Mouse (Mus musculus): Measurements from ENCODE around the gene Psmb9.
"Not testable (repeated sequence)": the region's sequence is repeated elsewhere in the genome, so short reads cannot be mapped to it uniquely, and the experiment has no call there.

Psmb9 gene

DNA sequence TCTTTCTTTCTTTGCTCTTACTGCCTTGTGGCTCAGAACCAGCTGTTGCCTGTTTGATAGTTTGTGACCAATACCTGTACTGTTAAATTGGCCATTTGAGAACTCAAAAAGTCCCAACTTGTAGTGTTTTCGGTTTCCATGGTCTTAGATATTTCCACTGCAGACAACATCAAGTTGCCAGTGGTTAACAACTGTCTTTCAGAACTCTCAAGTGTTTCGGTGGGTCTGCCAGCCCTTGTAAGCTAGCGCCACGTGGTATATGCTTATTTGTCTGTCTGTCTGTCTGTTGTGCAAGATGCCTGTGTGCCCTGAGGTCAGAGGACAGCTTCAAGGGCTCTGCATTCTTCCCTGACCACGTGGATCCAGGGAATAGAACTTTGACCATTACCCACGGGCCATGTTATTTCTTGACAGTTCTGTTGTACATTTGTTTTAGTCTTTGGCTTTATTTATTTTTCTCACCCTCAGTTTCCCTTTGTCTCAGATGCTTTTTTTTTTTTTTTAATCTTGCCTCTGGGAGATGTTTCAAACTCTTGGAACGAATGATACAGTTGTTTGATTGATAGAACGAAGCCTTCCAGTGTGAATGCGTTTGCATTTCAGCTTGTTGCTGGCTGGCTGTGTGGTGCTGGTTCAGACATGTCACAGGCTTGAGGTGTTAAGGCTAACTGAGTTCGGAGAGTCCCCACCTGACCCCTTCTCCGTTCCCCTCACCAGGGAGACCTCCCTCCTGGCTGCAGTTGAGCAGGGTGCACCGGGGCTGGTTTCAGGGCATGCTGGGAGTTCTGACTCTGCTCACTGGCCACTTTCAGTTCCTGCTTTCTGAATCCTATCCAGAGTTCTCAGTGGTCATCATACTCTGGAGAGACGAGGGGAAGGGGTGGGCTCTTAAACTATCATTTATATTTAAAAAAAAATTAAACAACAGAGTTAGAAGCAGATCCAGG lies 7.4 kb downstream of the Psmb9 start:
- no peak for DNase-seq

DNA sequence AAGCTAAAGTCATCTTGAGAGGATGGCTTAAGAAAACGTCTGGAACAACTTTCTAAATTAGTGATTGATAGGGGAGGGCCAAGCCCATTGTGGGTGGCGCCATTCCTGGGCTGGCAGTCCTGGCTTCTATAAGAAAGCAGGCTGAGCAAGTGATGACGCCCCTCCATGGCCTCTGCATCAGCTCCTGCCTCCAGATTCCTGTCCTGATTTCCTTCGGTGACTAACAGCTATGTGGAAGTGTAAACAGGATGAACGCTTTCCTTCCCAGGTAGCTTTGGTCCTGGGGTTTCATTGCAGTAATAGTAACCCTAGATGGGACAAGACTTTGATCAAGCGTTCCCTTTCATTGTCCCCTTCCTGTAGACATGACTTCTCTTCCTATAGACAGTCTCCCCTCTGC lies 8.5 kb downstream of the Psmb9 start:
- no peak for DNase-seq

DNA sequence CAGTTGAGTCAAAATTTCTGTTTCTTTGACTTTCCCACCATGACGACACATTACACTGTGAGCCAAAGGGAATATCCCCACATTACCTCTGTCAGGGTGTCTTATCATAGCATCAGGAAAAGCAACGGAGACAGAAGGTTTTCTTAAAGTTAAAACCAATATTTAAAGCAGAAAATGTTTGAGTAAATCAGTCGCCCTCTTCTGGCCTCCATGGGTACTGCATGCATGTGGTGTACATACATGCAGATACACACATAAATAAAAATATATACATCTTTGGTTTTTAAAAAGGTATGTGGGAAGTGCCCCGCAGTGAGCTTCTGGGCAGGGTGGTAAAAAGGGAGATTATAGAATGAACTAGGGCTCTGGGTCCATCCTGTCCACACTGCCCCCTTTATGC lies 10.4 kb downstream of the Psmb9 start:
- no peak for DNase-seq

DNA sequence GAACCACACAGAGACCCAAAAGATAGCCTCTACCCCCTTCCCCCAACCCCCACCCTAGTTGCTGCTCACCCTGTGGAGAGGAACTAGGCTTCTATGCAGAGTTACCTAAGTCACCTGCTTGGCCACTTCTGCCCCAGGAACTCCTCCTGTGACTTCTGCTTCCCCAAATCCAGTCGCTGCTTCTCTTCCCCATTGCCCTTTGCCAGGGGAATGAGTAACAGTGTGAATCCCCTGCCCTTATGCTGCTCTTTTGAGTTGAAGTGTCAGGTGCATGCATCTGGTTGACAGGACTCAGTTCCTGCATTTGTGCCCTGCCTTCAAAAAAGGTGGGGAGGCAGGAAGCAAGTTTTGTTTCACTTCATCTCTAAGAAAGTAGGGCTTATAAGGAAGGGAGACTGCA lies 13.5 kb downstream of the Psmb9 start:
- no peak for DNase-seq

DNA sequence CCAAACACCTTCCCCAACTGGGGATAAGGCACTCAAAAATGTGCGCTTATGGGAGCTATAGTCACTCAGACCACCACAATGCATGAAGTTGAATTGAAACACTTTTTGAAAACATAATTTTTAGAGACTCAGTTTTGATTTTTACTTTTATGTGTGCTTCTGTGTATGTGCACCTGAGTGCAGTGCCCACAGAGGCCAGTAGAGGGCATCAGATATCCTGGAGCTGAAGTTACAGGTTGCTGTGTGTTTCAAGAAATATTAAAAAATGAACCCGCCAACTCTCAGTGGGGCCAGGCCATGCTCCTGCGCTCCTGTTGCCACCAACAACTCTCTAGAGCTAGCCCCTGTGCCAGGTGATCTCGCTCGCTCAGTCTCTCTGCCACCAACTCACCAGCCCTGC lies 15.0 kb downstream of the Psmb9 start:
- no peak for DNase-seq

DNA sequence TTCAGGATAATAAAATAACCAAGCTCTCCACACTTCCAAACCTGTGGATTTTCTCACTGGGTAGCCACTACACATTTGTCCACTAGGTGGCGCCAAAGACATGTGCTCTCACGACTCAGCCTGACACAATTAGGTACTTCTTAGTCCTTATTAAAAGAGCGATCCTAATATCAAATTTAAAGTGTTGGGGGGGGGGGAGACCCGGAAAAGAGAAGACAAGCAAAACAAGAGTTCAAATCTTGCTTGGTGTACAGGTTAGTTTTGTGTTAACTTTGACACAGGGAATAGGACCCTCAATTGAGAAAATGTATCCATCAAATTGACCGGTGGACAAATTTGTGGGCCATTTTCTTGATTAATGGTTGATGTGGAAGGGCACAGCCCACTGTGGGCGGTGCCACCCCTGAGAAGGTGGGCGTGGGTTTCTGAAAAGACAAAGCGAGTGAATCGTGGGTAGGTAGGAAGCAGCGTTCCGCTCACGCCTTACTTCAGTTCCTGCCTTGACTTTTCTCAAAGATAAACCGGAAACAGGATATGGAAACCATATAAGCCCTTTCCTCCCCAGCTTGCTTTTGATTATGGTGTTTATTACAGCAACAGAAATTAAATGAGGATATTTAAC lies 16.6 kb downstream of the Psmb9 start:
- DNase-seq, result peak; percentile 91

DNA sequence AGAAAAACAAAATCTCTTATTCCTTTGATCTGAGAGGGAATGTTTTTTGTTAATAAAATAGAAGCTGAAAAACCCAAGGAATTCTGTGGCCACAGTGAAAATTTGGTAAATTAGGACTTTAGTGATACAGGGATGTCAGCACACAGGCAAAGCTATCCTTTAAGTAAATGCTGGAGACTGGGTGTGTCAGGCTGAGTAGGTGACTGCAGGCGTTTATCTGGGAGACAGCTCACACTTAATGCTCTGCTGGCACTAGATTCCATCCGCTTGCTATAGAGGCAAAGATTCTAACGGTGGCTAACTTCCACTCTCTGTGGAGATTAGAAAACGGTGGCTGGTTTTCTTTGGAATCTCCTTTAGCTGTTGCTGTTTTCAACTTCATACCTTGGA lies 17.1 kb downstream of the Psmb9 start:
- no peak for DNase-seq

DNA sequence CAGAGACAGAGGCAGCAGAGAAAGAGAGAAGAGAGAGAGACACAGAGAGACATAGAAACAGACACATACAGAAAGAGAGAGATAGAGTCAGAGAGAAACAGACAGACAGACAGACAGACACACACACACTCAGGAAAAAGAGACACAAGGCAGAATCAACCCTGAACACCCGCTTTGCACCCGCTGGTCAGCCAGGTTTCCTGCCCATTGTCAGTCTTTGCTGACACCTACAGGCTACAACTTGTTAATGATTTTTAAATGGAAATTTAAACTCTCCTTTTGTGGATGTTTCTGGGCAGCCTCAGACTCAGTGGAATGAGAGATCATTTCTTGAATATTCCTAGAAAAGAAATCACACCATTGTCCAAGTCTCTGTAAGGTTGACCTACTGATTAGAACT lies 18.3 kb downstream of the Psmb9 start:
- peak; percentile 58 for DNase-seq

DNA sequence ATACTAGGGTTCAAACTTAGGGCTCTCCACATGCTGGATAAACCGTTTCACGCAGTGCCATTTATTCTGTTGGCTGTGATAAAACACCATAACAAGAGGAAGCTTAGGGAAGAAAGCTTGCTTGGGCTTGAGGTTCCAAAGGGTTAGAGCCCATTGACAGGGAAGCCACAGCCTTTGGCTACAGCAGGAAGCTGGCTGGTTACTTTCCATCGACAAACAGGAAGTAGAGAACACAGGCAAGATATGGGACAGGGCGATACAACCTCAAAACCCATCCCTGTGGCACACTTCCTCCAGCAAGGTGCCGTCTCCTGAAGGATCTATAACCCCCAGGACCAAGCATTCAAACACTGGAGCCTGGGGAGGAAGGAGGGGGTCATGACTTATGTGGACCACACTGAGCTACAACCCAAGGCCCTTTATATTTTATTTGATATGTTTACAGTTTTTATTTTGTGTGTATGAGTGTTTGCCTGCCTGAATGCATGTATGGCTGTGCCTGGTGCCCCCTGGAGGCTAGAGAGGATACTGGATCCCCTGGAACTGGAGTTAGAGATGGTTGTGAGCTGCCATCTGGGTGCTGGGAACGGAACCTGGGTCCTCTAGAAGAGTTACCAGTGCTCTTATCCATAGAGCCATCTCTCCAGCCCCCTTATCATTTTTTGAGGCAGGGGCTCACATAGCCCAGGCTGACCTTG lies 22.4 kb downstream of the Psmb9 start:
- no peak for DNase-seq

DNA sequence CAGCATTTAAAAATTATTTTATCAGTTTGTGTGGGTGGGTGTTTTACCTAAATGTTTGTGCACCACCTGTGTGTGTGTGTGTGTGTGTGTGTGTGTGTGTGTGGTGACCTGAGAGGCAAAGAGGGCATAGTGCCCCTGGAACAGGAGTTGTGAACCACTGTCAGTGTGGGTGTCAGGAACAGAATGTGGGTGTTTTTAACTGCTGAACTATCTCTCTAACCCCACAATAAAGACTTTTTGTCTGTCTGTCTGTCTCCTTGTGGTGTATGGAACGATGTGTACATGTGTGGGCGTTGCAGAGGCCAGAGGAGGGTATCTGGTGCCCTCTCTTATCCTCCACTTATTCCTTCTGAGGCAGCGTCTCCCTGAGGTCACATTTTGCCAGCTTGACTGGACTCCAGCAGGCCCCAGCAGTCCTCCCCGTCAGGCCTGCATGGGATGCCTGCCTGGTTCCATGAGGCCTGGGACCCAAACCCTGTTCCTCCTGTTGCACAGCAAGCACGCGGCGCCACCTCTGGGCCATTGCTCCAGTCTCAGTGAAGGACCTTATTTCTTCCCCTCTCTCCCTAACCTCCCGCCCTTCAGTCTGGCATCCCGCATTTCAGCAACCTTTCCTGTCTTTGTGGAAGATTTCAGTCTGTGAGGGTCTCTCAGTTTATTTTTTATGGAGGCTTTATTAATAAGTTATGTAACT lies 23.2 kb downstream of the Psmb9 start:
- DNase-seq, result peak; percentile 30

DNA sequence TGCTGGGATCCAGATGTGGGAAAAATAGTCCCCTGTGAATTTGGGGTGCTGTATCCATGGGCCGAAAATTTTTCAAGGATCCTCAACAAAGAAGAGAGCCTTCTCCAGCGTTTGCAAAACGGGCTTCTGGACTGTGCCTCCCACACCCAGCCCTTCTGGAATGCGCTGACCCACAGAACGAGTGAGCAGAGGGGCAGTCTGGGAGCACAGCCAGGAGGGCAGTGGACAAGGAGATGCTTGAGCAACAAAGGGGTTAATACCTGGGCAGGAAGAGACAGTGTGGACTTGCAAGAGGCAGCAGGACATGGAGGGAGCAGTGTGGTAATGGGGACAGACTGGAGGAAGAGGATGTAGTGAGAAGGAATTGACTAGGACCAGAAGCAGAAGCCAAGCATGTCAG lies 32.0 kb downstream of the Psmb9 start:
- DNase-seq, result no peak

DNA sequence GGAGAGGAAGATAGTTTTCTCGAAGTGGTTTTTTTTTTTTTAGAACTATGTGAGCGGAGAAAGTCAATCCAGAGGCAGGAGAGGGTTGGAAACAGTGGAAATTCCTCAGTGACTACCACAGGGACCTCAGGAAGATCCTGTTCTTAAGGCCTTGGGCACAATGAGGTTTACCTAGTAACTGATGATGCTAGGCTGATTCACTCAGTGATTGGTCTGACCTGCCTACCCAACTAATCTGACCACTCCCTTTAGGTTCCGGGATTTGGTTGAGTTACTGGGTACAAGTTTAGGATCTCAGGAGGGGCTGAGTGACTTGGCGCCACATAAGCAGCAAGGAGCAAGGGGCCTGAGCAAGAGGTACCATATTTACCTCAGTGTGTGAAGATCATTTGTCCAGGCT lies 34.6 kb downstream of the Psmb9 start, which contains the start of gene H2-DMb1:
TSS of gene H2-DMb1 (plus strand) at position 150 of the 400 bp plus-strand sequence.
- DNase-seq, result peak; percentile 90

DNA sequence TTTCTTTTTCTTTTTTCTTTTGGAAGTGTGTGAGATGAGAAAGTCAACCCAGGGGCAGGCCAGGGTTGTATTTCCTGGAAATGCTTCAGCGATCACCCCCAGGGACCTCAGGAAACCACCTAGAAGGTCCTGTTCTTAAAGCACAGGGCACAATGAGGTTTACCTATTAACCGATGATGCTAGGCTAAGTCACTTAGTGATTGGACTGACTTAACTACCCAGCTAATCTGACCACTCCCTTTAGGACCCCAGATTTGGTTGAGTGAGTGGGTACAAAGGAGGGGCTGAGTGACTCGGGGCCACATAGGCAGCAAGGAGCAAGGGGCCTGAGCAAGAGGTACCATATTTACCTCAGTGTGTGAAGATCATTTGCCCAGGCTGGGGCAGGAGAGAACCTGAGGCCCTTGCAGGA lies 42.6 kb downstream of the Psmb9 start:
- no peak for DNase-seq

DNA sequence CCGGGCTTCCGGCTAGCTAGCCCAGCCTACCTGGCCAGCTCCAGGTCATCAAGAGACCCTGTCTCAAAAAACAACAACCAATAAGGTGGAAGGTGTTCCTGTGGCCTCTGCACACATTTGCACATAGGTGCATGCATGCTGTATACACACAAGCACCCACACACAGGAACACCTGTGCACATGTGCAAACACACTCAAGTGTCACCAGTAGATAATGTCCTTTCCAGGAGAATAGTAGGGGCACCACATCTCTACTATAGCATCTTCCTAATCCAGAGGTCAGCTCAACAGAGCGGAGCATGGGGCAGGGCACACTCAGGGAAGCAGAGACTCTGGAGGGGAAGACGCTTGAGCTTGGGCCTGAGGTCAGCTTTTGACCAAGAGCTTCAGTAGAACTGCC lies 43.3 kb downstream of the Psmb9 start:
- DNase-seq, result not testable (repeated sequence)

DNA sequence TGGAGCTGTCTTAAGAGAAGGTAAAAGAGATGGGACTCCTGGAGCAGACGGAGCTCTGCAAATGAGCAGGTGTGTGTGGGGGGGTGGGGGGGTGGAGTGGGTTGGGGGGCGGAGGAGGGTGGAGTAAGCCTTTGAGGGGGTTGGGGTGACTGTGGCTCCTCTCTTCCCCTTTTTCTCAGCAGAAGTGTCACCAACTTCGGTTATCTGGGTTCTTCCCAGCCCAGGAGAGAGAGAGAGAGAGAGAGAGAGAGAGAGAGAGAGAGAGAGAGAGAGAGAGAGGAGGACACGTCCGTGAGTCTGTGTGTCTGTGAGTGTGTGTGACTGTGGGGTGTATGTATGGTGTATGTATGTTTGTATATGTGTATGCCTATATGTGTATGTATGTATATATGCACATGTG lies 44.1 kb downstream of the Psmb9 start:
- DNase-seq, result no peak

DNA sequence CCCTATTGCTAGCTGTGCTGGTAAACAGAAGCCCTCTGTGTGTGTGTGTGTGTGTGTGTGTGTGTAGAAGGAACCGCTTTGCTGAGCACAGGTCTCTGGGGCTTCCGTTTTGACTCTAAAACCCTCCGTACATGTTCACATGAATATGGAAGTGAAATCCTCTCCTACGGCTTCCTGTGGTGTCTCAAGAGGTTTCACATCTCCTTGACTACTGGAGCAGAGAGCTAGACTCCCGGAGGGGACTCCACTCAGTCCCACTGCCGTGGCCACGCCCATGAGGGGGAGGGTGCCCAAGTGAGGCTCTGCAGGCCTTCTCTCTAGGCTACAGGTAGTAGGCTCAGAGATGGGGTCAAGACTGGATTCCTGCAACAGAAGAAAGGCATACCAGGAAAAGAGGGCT lies 44.5 kb downstream of the Psmb9 start, which contains the start of gene H2-DMb2:
TSS of gene H2-DMb2 (plus strand) at position 275 of the 400 bp plus-strand sequence.
- DNase-seq, result peak; percentile 51

DNA sequence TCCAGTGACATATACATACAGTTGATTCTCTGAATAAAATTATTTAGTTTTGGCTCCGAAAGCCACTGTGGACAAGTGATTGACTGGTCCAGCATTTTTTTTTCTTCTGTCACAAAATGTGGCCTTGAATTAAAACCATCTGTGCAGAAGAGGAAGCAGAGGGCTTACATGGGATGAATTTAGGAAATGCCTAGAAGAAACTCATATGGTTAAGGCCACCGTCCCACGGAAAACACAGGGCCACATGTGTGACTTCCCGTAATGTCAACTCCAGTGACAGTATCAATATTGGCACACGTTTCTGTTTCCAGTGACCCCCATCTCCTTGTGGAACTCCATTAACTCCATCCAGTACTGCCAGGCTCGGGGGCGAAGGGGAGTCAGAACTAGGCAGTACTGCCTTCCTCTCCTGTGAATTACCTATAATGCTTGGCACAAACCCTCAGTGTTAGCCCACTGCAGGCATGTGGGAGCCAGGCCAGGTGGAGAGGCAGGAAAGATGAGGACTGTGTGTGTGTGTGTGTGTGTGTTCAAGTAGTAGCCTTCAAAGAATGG lies 45.0 kb downstream of the Psmb9 start:
- no peak for DNase-seq

DNA sequence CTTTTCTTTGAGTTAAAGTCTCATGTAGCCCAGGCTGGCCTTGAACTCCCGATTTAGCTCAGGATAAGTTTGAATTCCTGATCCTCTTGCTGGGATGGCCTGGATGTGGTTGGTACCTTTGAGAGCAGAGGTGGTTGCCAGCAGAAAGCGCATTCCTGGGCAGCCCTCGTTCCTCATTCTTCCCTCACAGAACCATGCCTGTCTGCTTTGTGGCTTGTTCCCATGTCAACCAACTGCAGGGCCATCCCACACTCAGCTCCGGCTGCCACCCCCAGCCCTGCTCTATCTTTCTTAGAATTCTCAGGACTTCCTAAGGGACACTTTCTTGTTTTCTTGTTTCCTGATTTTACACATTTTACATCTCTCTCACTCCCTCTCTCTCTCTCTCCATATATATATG lies 46.1 kb downstream of the Psmb9 start:
- no peak for DNase-seq

DNA sequence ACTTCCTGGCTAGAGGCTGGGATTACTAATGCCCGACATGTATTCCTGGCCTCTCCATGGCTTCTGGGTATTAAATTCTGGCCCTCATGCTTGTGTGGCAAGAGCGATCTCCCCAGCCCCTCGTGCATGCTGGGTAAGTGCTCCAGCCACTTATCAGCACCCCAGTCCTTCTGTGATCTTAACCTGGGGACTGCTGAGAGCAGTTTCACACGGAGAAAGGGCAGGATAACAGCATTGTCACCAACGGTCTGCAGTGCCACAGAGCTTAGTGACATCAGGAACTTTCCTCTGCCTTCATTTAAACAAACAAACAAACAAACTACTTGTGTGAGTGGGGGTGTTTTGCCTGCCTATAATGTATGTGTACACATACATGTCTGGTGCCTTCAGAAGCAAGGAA lies 47.3 kb downstream of the Psmb9 start:
- DNase-seq, result no peak

DNA sequence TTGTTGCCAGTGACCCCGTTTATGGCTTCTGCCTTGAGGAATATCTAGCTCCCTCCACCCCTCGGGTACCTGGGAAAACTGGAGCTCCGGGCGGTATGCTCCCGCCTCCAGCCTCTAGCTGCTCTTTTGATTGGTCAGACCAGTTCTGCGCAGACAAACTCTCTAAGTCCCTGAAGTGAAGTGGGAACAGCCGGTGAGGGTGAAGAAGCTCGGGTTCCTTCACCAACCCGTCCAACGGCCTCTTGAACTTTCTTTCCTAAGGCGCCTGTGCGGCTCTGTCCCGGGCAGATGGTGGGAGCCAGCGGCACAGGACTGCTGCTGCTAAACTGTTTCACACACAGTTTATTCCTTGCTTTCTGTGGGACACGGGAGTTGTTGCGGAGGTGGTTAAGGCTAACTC lies 48.1 kb downstream of the Psmb9 start:
- DNase-seq, result peak; percentile 45

DNA sequence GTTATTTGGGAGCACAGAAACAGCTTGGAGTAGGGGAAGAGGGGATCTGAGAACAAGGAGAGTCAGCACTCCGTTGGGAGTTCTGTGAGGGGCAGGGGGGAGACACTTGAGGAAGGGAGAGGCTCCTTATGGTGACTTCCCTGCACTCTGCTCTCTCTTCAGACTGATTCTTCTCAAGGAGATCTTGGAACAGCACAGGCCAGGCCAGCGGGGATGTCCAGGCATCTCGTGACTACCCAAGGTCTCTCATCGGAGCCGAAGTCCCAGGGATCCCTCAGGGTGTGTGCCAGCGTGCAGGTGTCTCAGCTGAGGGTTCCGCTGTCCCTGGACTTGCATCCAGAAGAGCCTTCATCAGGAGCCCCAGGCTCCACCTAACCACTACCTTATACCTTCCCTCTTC lies 48.9 kb downstream of the Psmb9 start:
- no peak for DNase-seq

DNA sequence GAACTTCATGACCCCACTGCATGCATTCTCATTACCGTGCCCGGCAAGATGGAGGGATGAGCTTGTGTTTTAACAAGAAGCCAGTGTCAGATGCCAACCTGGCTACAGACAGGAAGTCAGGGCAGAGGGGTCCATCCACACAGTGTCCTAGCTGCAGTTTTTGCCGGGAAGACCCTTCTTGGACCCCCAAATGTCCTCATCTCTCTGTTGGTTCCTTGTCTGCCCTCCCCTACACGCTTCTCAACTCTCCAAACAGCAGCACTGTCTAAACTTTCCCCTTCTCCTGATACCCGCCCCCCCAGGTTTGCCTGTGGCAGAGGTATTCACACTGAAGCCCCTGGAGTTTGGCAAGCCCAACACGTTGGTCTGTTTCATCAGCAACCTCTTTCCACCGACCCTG lies 50.0 kb downstream of the Psmb9 start:
- DNase-seq, result no peak

All from kidney, adult 9 months (tissue).